Mouse (Mus musculus): ENCODE results near the gene Vcl. TPM values are rescaled to one million over a fixed set of nuclear protein-coding genes. Genes with fewer than 3 reads are reported as not detected.

The Vcl gene
- polyA plus RNA-seq, 1 experiment from 2014 or later = 82.2 TPM

GRCm38 (mm10) chr14:21051380-21052111, 122.3 kb downstream of the Vcl start:
- peak overlapping the region; percentile 94 for H3K4me2 ChIP-seq
- H3K9me3 ChIP-seq (replicated peaks) = no peaks in the 10 kb centered on the region
- no peaks in the 10 kb centered on the region for H3K27me3 ChIP-seq
- H3K36me3 ChIP-seq = no peaks in the 10 kb centered on the region
- WGBS = 8% methylated on average over 28 of the region's 28 CpGs
- peaks cover 23% of the 10 kb centered on the region for H3K4me1 ChIP-seq (replicated peaks)
- no peak for ATAC-seq (replicated peaks; ENCODE audit: insufficient number of reproducible peaks, insufficient read depth, low FRiP score, low read depth)
- peak overlapping the region; percentile 91 for H3K27ac ChIP-seq
- H3K4me3 ChIP-seq = peak overlapping the region; percentile 77
- peak overlapping the region; percentile 79 for H3K9ac ChIP-seq

DNA sequence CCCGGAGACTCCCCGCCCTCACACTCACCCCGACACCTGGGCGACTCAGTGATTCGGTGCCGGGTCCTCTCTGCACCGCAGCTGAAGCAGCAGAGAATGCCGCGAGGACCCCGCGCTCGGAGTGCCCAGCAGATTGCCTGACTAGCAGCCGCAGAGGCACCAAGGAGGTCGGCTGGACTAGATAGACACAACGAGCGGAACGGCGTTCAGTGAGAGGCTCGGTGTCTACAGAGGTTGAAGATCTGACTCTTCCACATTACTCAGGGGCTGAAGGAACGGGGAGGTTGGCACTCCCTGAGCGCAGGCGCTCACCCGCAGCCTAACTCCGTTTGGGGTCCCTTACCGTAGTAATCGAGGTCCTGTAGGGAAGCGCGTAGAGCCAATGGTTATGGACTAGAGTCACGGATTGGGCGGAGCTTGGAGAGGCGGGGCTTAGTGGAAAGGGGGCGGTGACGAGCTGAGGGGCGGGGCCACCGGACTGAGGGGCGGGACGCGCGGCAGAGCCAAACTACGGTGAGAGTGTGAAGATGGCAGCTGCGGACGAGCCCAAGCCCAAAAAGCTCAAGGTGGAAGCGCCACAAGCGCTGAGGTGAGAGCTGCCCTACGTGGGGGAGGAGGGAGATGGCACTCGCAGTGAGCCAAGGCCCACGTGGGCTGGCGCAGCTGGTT, 123.0 kb downstream of the Vcl start, which contains the start of the genes Ap3m1 and Adk:
Gene Ap3m1, minus strand, starts transcription at position 397 of the 669 bp plus-strand sequence.
Gene Adk, plus strand, starts transcription at position 463 of the 669 bp plus-strand sequence.
- Histone ChIP-seq H3K9ac (peak within 1 kb of the TSS; percentile 79), H3K4me3 (peak within 1 kb of the TSS; percentile 77), H3K36me3 (no peaks in the 10 kb centered on the region), H3K4me1 (replicated peaks) (peaks cover 23% of the 10 kb centered on the region), H3K27ac (peak within 1 kb of the TSS; percentile 91), H3K27me3 (no peaks in the 10 kb centered on the region), H3K9me3 (replicated peaks) (no peaks in the 10 kb centered on the region), H3K4me2 (peak within 1 kb of the TSS; percentile 94)
- under 1% methylated on average over 47 of the region's 48 CpGs for WGBS
- ATAC-seq (replicated peaks; ENCODE audit: insufficient number of reproducible peaks, insufficient read depth, low FRiP score, low read depth) = peak; percentile 95

DNA sequence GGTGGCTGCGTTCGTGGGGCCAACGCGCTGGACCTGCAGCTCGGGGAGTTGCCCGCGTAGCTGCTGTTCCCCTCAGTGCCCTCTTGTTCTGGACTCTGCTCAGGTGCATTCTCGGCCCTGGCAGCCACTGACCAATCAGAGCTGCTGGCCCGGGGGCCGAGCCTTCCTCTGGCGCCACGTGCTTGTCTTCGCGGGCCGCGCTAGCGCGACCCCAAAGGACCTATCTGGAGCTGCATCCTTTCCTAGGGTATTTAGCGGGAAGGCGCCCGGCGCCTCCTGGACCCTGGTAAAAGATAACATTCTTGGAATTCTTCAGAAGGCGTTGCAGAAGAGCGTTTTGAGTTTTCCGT, 123.6 kb downstream of the Vcl start:
- under 1% methylated on average over 24 of the region's 25 CpGs for WGBS
- no peaks in the 10 kb centered on the region for H3K27me3 ChIP-seq
- peak overlapping the region; percentile 94 for H3K4me2 ChIP-seq
- no peaks in the 10 kb centered on the region for H3K9me3 ChIP-seq (replicated peaks)
- ATAC-seq (replicated peaks; ENCODE audit: insufficient number of reproducible peaks, insufficient read depth, low FRiP score, low read depth) = peak; percentile 82
- H3K27ac ChIP-seq = peak overlapping the region; percentile 91
- no peaks in the 10 kb centered on the region for H3K36me3 ChIP-seq
- H3K9ac ChIP-seq = peak overlapping the region; percentile 67
- peaks cover 20% of the 10 kb centered on the region for H3K4me1 ChIP-seq (replicated peaks)
- H3K4me3 ChIP-seq = peak overlapping the region; percentile 77

- Histone ChIP-seq H3K27me3 (no peaks in the 10 kb centered on the region), H3K4me1 (replicated peaks) (peaks cover 18% of the 10 kb centered on the region), H3K4me3 (peak overlapping the region; percentile 77), H3K4me2 (peak overlapping the region; percentile 94), H3K36me3 (no peaks in the 10 kb centered on the region), H3K27ac (peak overlapping the region; percentile 91), H3K9ac (peak overlapping the region; percentile 67), H3K9me3 (replicated peaks) (no peaks in the 10 kb centered on the region)
- WGBS = 4% methylated on average over 8 of the region's 8 CpGs
- ATAC-seq (replicated peaks; ENCODE audit: insufficient number of reproducible peaks, insufficient read depth, low FRiP score, low read depth) = no peak
Measured at GRCm38 (mm10) chr14:21053151-21053550, 124.0 kb downstream of the Vcl start.

DNA sequence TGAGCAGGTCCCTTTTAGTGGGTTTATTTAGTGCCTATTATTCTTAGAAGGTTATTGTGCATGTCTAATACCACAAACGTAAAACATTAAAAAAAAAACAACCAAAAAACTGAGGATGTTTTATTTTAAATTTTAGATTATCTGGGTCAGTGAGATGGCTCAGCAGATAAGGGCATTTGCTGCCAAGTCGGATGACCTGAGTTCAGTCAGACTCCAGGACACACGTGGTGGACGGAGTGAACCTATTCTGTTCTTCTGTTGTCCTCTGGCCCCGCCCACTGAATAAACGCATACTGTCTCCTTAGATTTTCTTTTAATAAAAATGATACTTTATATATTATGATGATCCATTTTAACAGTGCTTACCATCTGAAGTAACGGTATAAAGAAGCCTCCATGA, 124.4 kb downstream of the Vcl start:
- H3K4me3 ChIP-seq = peak overlapping the region; percentile 77
- ATAC-seq (replicated peaks; ENCODE audit: insufficient number of reproducible peaks, insufficient read depth, low FRiP score, low read depth) = no peak
- H3K4me1 ChIP-seq (replicated peaks) = peaks cover 17% of the 10 kb centered on the region
- peak overlapping the region; percentile 94 for H3K4me2 ChIP-seq
- H3K36me3 ChIP-seq = no peaks in the 10 kb centered on the region
- no peaks in the 10 kb centered on the region for H3K27me3 ChIP-seq
- 0 out of 2 replicates have a peak overlapping the region, but pooled peaks have one; percentile 67 for H3K9ac ChIP-seq
- 42% methylated on average over 7 of the region's 7 CpGs for WGBS
- H3K27ac ChIP-seq = peak overlapping the region; percentile 91; the same call in 1 of the 2 replicates
- H3K9me3 ChIP-seq (replicated peaks) = no peaks in the 10 kb centered on the region

DNA sequence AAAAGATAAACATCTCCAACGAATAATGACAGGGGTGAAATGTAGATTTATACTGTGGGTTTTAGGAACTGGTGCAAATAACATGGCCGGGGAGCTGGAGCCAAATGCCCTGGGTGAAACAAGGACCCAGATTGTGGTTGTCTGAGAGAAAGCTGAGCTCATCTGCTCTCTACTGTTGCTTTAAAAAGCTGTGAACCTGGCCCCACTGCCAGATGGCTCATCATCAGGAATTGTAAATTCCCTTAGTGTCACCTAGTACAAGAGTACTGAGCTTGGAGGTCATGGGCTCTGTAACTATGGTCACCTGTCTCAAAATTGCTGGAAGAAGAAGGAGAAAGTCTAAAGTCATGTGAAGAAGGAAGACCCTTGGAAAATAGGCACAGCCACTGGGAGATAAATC, 129.8 kb downstream of the Vcl start:
- H3K9ac ChIP-seq = no peak overlapping the region
- no peaks in the 10 kb centered on the region for H3K27me3 ChIP-seq
- no peaks in the 10 kb centered on the region for H3K9me3 ChIP-seq (replicated peaks)
- no peak for ATAC-seq (replicated peaks; ENCODE audit: insufficient number of reproducible peaks, insufficient read depth, low FRiP score, low read depth)
- no peak overlapping the region for H3K4me2 ChIP-seq
- no peak overlapping the region for H3K27ac ChIP-seq
- H3K4me1 ChIP-seq (replicated peaks) = peaks cover 5% of the 10 kb centered on the region; the same call in 1 of the 2 replicates
- no peak overlapping the region for H3K4me3 ChIP-seq
- whole genome bisulfite sequencing = 79% methylated on average over 2 of the region's 2 CpGs
- H3K36me3 ChIP-seq = no peaks in the 10 kb centered on the region

DNA sequence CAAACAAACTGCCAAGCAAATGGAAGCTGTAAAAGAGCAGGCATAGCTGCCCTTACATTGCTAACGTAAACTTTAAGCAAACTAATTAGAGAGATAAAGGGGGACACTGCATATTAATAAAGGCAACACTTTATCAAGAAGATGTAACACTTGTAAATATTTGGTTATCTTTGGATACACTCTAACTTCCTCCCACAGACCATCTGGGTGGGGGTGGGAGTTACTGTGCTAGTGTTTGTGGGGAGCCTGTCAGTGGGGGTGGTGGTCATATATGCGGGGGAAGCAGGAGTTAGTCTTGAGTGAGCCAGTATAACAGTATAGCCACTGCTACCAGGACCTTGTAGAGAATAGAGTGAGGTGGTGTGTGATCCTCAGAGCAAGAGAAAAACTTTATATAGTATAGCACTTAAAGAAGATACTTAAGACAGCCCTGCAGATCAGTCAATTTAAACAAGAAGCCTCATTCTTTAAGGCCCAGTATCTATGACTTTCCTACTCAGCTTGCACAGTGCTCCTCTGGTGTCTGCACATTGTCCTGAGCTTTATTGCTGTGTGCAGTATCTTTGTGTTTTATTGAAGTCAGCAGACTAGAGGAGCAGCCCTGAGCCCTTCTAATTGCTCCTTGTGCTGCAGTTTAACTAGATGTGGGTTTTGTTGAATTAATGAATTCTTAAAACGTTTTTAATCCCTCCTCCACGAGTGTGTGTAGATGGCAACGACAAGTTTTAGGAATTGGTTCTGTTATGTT, 133.7 kb downstream of the Vcl start:
- peaks cover 19% of the 10 kb centered on the region for H3K4me1 ChIP-seq (replicated peaks)
- WGBS = 66% methylated on average over 5 of the region's 5 CpGs
- H3K9ac ChIP-seq = no peak overlapping the region
- no peak overlapping the region for H3K4me3 ChIP-seq
- H3K9me3 ChIP-seq (replicated peaks) = no peaks in the 10 kb centered on the region
- H3K27ac ChIP-seq = no peak overlapping the region
- H3K36me3 ChIP-seq = no peaks in the 10 kb centered on the region
- no peak for ATAC-seq (replicated peaks; ENCODE audit: insufficient number of reproducible peaks, insufficient read depth, low FRiP score, low read depth)
- H3K27me3 ChIP-seq = no peaks in the 10 kb centered on the region
- H3K4me2 ChIP-seq = no peak overlapping the region

- Histone ChIP-seq H3K4me2 (no peak overlapping the region), H3K36me3 (no peaks in the 10 kb centered on the region), H3K9me3 (replicated peaks) (no peaks in the 10 kb centered on the region), H3K4me1 (replicated peaks) (peaks cover 14% of the 10 kb centered on the region; the same call in 1 of the 2 replicates), H3K27ac (no peak overlapping the region), H3K4me3 (no peak overlapping the region), H3K9ac (no peak overlapping the region), H3K27me3 (no peaks in the 10 kb centered on the region)
- 23% methylated on average over 1 of the region's 1 CpGs for WGBS
- ATAC-seq (replicated peaks; ENCODE audit: insufficient number of reproducible peaks, insufficient read depth, low FRiP score, low read depth) = no peak
Measured at GRCm38 (mm10) chr14:21064321-21064720, 135.1 kb downstream of the Vcl start.

DNA sequence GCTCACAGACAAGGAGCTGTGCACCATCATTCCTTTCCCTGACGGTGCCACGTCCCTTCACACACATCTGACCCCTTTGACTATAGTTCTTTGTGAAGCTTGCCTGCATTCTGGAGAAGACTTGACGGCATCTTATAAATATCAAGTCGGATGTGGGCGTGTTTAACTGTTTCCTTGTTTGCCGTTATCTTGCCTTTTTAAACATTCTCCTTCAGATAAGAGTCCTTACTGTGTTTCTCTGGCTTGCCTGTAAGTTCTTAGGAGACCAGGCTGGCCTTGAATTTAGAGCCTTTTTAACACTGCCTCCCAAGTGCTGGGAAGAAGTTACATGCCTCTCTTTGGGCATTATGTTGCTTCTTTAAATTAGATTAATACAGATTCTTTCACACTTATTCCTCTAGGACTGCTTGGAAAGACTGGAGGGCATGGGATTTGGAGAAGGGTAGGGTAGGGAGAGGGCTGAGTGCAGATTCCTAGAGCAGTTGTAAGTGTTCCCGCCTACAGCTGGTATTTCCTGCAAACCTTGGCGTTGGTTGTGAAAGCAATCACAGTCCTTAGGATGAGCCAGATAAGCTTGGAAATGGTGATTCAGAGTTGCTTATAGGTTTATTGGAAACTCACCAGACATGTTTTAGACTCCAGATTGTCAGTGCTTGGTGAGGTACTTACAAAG, 136.4 kb downstream of the Vcl start:
- H3K4me3 ChIP-seq = no peak overlapping the region
- WGBS = 35% methylated on average over 8 of the region's 8 CpGs
- no peaks in the 10 kb centered on the region for H3K27me3 ChIP-seq
- no peak overlapping the region for H3K9ac ChIP-seq
- H3K36me3 ChIP-seq = no peaks in the 10 kb centered on the region
- peaks cover 16% of the 10 kb centered on the region; the same call in 1 of the 2 replicates for H3K4me1 ChIP-seq (replicated peaks)
- H3K4me2 ChIP-seq = no peak overlapping the region; the same call in 1 of the 2 replicates
- peak overlapping the region; percentile 45 for H3K27ac ChIP-seq
- H3K9me3 ChIP-seq (replicated peaks) = no peaks in the 10 kb centered on the region
- no peak; the same call in 1 of the 2 replicates for ATAC-seq (replicated peaks; ENCODE audit: insufficient number of reproducible peaks, insufficient read depth, low FRiP score, low read depth)

DNA sequence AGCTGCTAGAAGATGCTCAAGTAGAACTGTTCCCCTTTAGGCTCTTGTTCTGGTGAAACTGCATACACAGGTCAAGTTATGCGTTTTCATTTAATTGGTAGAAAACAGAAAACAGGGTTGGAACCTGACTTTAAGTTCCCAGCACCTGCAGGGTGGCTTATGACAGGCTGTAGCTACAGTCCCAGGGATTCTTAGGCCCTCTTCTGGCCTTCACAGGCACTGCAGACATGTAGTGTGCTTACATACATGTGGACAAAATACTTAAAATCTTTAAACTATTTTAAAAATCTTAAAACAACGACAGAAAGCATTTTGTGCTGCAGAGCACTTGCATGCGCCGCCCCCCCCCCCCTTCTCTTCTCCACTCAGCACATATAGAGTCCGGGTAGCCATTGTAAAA, 140.4 kb downstream of the Vcl start:
- Histone ChIP-seq H3K27me3 (no peaks in the 10 kb centered on the region), H3K36me3 (no peaks in the 10 kb centered on the region), H3K9ac (no peak overlapping the region), H3K4me2 (no peak overlapping the region), H3K4me3 (no peak overlapping the region), H3K4me1 (replicated peaks) (peaks cover 21% of the 10 kb centered on the region), H3K27ac (no peak overlapping the region), H3K9me3 (replicated peaks) (no peaks in the 10 kb centered on the region)
- ATAC-seq (replicated peaks; ENCODE audit: insufficient number of reproducible peaks, insufficient read depth, low FRiP score, low read depth) = no peak
- WGBS = 83% methylated on average over 5 of the region's 5 CpGs

GRCm38 (mm10) chr14:21073981-21074380, 144.8 kb downstream of the Vcl start:
- Histone ChIP-seq H3K27ac (peak overlapping the region; percentile 46), H3K4me2 (0 out of 2 replicates have a peak overlapping the region, but pooled peaks have one; percentile 3), H3K4me3 (no peak overlapping the region), H3K36me3 (no peaks in the 10 kb centered on the region), H3K9me3 (replicated peaks) (no peaks in the 10 kb centered on the region), H3K9ac (no peak overlapping the region), H3K4me1 (replicated peaks) (peaks cover 33% of the 10 kb centered on the region), H3K27me3 (no peaks in the 10 kb centered on the region)
- WGBS = 23% methylated on average over 3 of the region's 3 CpGs
- ATAC-seq (replicated peaks; ENCODE audit: insufficient number of reproducible peaks, insufficient read depth, low FRiP score, low read depth) = no peak

Measured in heart, embryonic 15.5 days (tissue).